Mouse (Mus musculus) heart, embryonic 13.5 days (tissue): ENCODE results near the gene Gnai1. TPM values are rescaled to one million over a fixed set of nuclear protein-coding genes. Genes with fewer than 3 reads are reported as not detected.

Experiments
- ATAC-seq: fragments of 200-750 bp; cut with Nextera tagmentation; 2 replicates; pipeline ENCODE4 v1.8.0; 2017; ENCODE audit warnings: moderate TSS enrichment; ENCODE audit not compliant: insufficient number of reproducible peaks, low FRiP score, low TSS enrichment; ENCODE audit errors: extremely low read depth
- H3K27ac ChIP-seq: fragments of 300-500 bp; sonication (generic); replicated peaks from 2 replicates; pipeline ENCODE4 v1.5.1; 2015; ENCODE audit warnings: moderate library complexity, mild to moderate bottlenecking, inconsistent platforms
- H3K27me3 ChIP-seq: fragments of 300-500 bp; sonication (generic); replicated peaks from 2 replicates; pipeline ENCODE4 v1.6.1; 2015; ENCODE audit warnings: mild to moderate bottlenecking, inconsistent platforms
- H3K36me3 ChIP-seq: fragments of 300-500 bp; sonication (generic); 2 replicates; pipeline ENCODE4 v1.6.1; 2015; ENCODE audit warnings: mild to moderate bottlenecking, inconsistent platforms
- H3K4me1 ChIP-seq: fragments of 300-500 bp; sonication (generic); 2 replicates; pipeline ENCODE4 v1.6.1; 2015; ENCODE audit warnings: inconsistent platforms
- H3K4me2 ChIP-seq: fragments of 300-500 bp; sonication (generic); 2 replicates; pipeline ENCODE4 v1.6.1; 2015; ENCODE audit warnings: inconsistent platforms, mild to moderate bottlenecking, moderate library complexity
- H3K4me3 ChIP-seq: fragments of 300-500 bp; sonication (generic); 2 replicates; pipeline ENCODE4 v1.5.1; 2015; ENCODE audit warnings: moderate library complexity, mild to moderate bottlenecking, inconsistent platforms
- H3K9ac ChIP-seq: fragments of 300-500 bp; sonication (generic); 2 replicates; pipeline ENCODE4 v1.6.1; 2015; ENCODE audit warnings: inconsistent platforms, mild to moderate bottlenecking, moderate library complexity
- H3K9me3 ChIP-seq: fragments of 300-500 bp; sonication (generic); 2 replicates; pipeline ENCODE4 v1.6.1; 2016; ENCODE audit warnings: inconsistent platforms
- WGBS: fragments of 180-500 bp; shearing (Covaris S2); methylation state at CpG from one replicate; pipeline ENCODE4 v1.1.7; 2015; ENCODE audit warnings: mixed read lengths; 5-methylcytosine and 5-hydroxymethylcytosine counted together
- polyA plus RNA-seq: library from polyadenylated mRNA; unstranded; fragments of >200 nt; fragmentation: Nextera tagmentation; extraction: Ambion mirVana; gene quantifications from 2 replicates; pipeline ENCODE4 v1.2.1, GENCODE M21; 2015

Gene Gnai1
- polyA plus RNA-seq, 1 experiment from 2014 or later, result 22.0 TPM

GRCm38 (mm10) chr5:18332256-18332655 is 27.9 kb downstream of the Gnai1 start:
- ATAC-seq, result no peak
- Histone ChIP-seq H3K9ac (no peak overlapping the region), H3K9me3 (no peaks in the 10 kb centered on the region), H3K4me3 (no peak overlapping the region), H3K27ac (no peak overlapping the region), H3K36me3 (no peaks in the 10 kb centered on the region), H3K27me3 (no peaks in the 10 kb centered on the region), H3K4me2 (no peak overlapping the region), H3K4me1 (peaks cover 7% of the 10 kb centered on the region; the same call in 1 of the 2 replicates)
- 77% methylated on average over 5 of the region's 5 CpGs for WGBS

GRCm38 (mm10) chr5:18330726-18331125 is 29.4 kb downstream of the Gnai1 start:
- H3K4me1 ChIP-seq, result peaks cover 5% of the 10 kb centered on the region; the same call in 1 of the 2 replicates
- no peaks in the 10 kb centered on the region for H3K36me3 ChIP-seq
- no peaks in the 10 kb centered on the region for H3K27me3 ChIP-seq
- no peak overlapping the region for H3K4me3 ChIP-seq
- ATAC-seq, result peak; percentile 66; the same call in 1 of the 2 replicates
- H3K9ac ChIP-seq, result no peak overlapping the region
- H3K9me3 ChIP-seq, result no peaks in the 10 kb centered on the region
- 19% methylated on average over 8 of the region's 8 CpGs for WGBS
- peak overlapping the region; percentile 69 for H3K27ac ChIP-seq
- H3K4me2 ChIP-seq, result peak overlapping the region; percentile 44

- H3K27me3 ChIP-seq, result no peaks in the 10 kb centered on the region
- no peak overlapping the region for H3K27ac ChIP-seq
- no peak overlapping the region for H3K4me3 ChIP-seq
- H3K4me2 ChIP-seq, result no peak overlapping the region
- no peak overlapping the region for H3K9ac ChIP-seq
- no peak for ATAC-seq
- no peaks in the 10 kb centered on the region for H3K9me3 ChIP-seq
- WGBS, result 79% methylated on average over 6 of the region's 6 CpGs
- H3K36me3 ChIP-seq, result no peaks in the 10 kb centered on the region
- peaks cover 8% of the 10 kb centered on the region; the same call in 1 of the 2 replicates for H3K4me1 ChIP-seq
Measured at GRCm38 (mm10) chr5:18326159-18326558, 34.0 kb downstream of the Gnai1 start.

- no peak overlapping the region for H3K27ac ChIP-seq
- H3K27me3 ChIP-seq, result no peaks in the 10 kb centered on the region
- H3K9ac ChIP-seq, result no peak overlapping the region
- H3K9me3 ChIP-seq, result no peaks in the 10 kb centered on the region
- H3K4me2 ChIP-seq, result no peak overlapping the region
- WGBS, result 78% methylated on average over 9 of the region's 9 CpGs
- 0 out of 2 replicates have a peak, but pooled peaks cover 3% of the 10 kb centered on the region for H3K4me1 ChIP-seq
- H3K4me3 ChIP-seq, result no peak overlapping the region
- ATAC-seq, result no peak
- H3K36me3 ChIP-seq, result no peaks in the 10 kb centered on the region
Measured at GRCm38 (mm10) chr5:18323534-18323933, 36.6 kb downstream of the Gnai1 start.

- Histone ChIP-seq H3K4me3 (no peak overlapping the region), H3K9ac (no peak overlapping the region), H3K4me1 (0 out of 2 replicates have a peak, but pooled peaks cover 3% of the 10 kb centered on the region), H3K9me3 (no peaks in the 10 kb centered on the region), H3K4me2 (no peak overlapping the region), H3K27me3 (no peaks in the 10 kb centered on the region), H3K27ac (no peak overlapping the region), H3K36me3 (no peaks in the 10 kb centered on the region)
- no peak for ATAC-seq
- WGBS, result 80% methylated on average over 3 of the region's 3 CpGs
Measured at GRCm38 (mm10) chr5:18321661-18322060, 38.5 kb downstream of the Gnai1 start.

GRCm38 (mm10) chr5:18318846-18319245 is 41.3 kb downstream of the Gnai1 start:
- WGBS, result 75% methylated on average over 4 of the region's 4 CpGs
- Histone ChIP-seq H3K4me3 (no peak overlapping the region), H3K4me2 (no peak overlapping the region), H3K36me3 (no peaks in the 10 kb centered on the region), H3K27ac (no peak overlapping the region), H3K27me3 (no peaks in the 10 kb centered on the region), H3K9ac (no peak overlapping the region), H3K9me3 (no peaks in the 10 kb centered on the region), H3K4me1 (peaks cover 13% of the 10 kb centered on the region)
- ATAC-seq, result no peak

GRCm38 (mm10) chr5:18307229-18307804 is 52.8 kb downstream of the Gnai1 start:
- peak overlapping the region; percentile 75 for H3K27ac ChIP-seq
- H3K9me3 ChIP-seq, result no peaks in the 10 kb centered on the region
- H3K4me1 ChIP-seq, result peaks cover 20% of the 10 kb centered on the region
- no peak overlapping the region for H3K4me3 ChIP-seq
- no peak overlapping the region for H3K9ac ChIP-seq
- H3K4me2 ChIP-seq, result no peak overlapping the region
- H3K36me3 ChIP-seq, result peaks cover 11% of the 10 kb centered on the region
- 2% methylated on average over 1 of the region's 1 CpGs for WGBS
- H3K27me3 ChIP-seq, result no peaks in the 10 kb centered on the region
- ATAC-seq, result no peak

- Histone ChIP-seq H3K4me2 (no peak overlapping the region), H3K36me3 (0 out of 2 replicates have a peak, but pooled peaks cover 6% of the 10 kb centered on the region), H3K4me1 (0 out of 2 replicates have a peak, but pooled peaks cover 3% of the 10 kb centered on the region), H3K27me3 (no peaks in the 10 kb centered on the region), H3K27ac (no peak overlapping the region), H3K9ac (no peak overlapping the region), H3K4me3 (no peak overlapping the region), H3K9me3 (no peaks in the 10 kb centered on the region)
- WGBS, result 76% methylated on average over 2 of the region's 2 CpGs
- ATAC-seq, result no peak
Measured at GRCm38 (mm10) chr5:18296584-18296983, 63.6 kb downstream of the Gnai1 start.

- no peak overlapping the region for H3K4me2 ChIP-seq
- H3K9me3 ChIP-seq, result no peaks in the 10 kb centered on the region
- no peaks in the 10 kb centered on the region for H3K27me3 ChIP-seq
- ATAC-seq, result no peak
- no peak overlapping the region for H3K27ac ChIP-seq
- 89% methylated on average over 5 of the region's 5 CpGs for WGBS
- no peak overlapping the region for H3K9ac ChIP-seq
- 0 out of 2 replicates have a peak, but pooled peaks cover 3% of the 10 kb centered on the region for H3K4me1 ChIP-seq
- peaks cover 25% of the 10 kb centered on the region for H3K36me3 ChIP-seq
- H3K4me3 ChIP-seq, result no peak overlapping the region
Measured at GRCm38 (mm10) chr5:18292744-18293143, 67.4 kb downstream of the Gnai1 start.

- Histone ChIP-seq H3K27ac (no peak overlapping the region), H3K9me3 (no peaks in the 10 kb centered on the region), H3K4me1 (0 out of 2 replicates have a peak, but pooled peaks cover 3% of the 10 kb centered on the region), H3K4me2 (no peak overlapping the region), H3K36me3 (peaks cover 38% of the 10 kb centered on the region), H3K9ac (no peak overlapping the region), H3K4me3 (no peak overlapping the region), H3K27me3 (no peaks in the 10 kb centered on the region)
- WGBS, result 77% methylated on average over 4 of the region's 4 CpGs
- ATAC-seq, result no peak
Measured at GRCm38 (mm10) chr5:18289530-18289929, 70.6 kb downstream of the Gnai1 start.

GRCm38 (mm10) chr5:18288694-18289093 is 71.5 kb downstream of the Gnai1 start:
- Histone ChIP-seq H3K9ac (no peak overlapping the region), H3K36me3 (peaks cover 38% of the 10 kb centered on the region), H3K4me3 (no peak overlapping the region), H3K4me2 (no peak overlapping the region), H3K4me1 (0 out of 2 replicates have a peak, but pooled peaks cover 3% of the 10 kb centered on the region), H3K27me3 (no peaks in the 10 kb centered on the region), H3K9me3 (no peaks in the 10 kb centered on the region), H3K27ac (no peak overlapping the region)
- ATAC-seq, result no peak
- WGBS, result 86% methylated on average over 7 of the region's 7 CpGs

GRCm38 (mm10) chr5:18288079-18288478 is 72.1 kb downstream of the Gnai1 start:
- Histone ChIP-seq H3K27me3 (no peaks in the 10 kb centered on the region), H3K9ac (no peak overlapping the region), H3K36me3 (peaks cover 38% of the 10 kb centered on the region), H3K4me1 (0 out of 2 replicates have a peak, but pooled peaks cover 3% of the 10 kb centered on the region), H3K4me3 (no peak overlapping the region), H3K9me3 (no peaks in the 10 kb centered on the region), H3K4me2 (no peak overlapping the region), H3K27ac (no peak overlapping the region)
- ATAC-seq, result no peak
- 80% methylated on average over 3 of the region's 3 CpGs for WGBS
